Mouse (Mus musculus): ENCODE measurements at regions not wholly inside any gene's neighbourhood (a gene's known extent, or its start where the extent isn't known, plus 50 kb on each side); places are given as distances from the start of the nearest gene placed in this dataset.

- no peak for TF ChIP-seq GATA1 (IDR thresholded peaks at IDR 0.05; ENCODE audit: borderline replicate concordance, low read length)
- TF ChIP-seq FLI1 (IDR thresholded peaks at IDR 0.05; ENCODE audit: low read length): no peak
Observed at GRCm38 (mm10) chr1:121013839-121014503, 318.4 kb downstream of the Insig2 start.
